Mouse (Mus musculus): ENCODE results near the gene Nphp1. TPM values are rescaled to one million over a fixed set of nuclear protein-coding genes. Genes with fewer than 3 reads are reported as not detected.

Nphp1 gene
- 0.66 TPM for polyA plus RNA-seq (2017; shearing (Covaris generic))

DNA sequence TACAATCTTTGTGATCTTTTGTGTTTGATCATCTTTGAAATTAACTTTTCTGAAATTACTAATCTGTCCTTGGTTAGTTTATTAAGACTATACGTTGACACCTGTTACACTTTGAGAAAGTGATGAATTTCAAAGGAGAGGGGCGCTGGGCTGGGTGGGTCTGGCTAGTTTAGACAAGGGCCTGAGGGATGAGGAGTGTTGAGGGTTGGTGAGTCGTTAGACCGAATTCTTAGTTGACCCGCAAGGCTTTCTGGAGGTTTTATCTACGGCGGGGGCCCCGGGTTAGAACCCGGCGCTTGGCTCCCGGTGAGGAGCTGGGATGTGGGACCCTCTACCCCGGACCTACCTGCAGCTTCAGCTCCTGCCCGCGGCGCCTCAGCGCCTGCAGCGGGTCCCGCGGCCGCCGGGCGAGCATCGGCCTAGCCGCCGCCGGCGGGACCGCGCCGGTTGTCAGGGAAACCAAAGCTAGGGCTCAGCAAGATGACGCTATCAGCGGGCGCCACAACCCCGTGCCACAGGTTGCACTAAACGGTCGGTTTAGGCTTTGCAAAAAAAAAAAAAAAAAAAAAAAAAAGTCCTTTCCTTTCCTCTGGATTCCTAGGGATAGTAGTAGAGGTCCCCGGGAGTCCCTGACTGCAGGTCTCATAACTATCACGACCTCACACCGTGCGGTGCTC is at the start of gene Nphp1:
Gene Nphp1, minus strand, starts transcription at position 458 of the 677 bp plus-strand sequence.

GRCm38 (mm10) chr2:127831401-127832102 is 42.9 kb upstream of the Nphp1 start, which contains the start of gene Bub1:
Gene Bub1 (minus strand): TSS chr2:127831865.

GRCm38 (mm10) chr2:127791919-127792603 is 3.4 kb upstream of the Nphp1 start, which contains the start of gene Mtln:
Gene Mtln (minus strand): TSS chr2:127792488.

GRCm38 (mm10) chr2:127729671-127730070 is 59.0 kb downstream of the Nphp1 start, which contains the start of gene Mall:
Gene Mall (minus strand): TSS chr2:127729932.

Other genes with a start within 250 kb of the Nphp1 start
- gene Prom2, start 247.4 kb downstream of the Nphp1 start, polyA plus RNA-seq (2017; shearing (Covaris generic)): not detected
- 3.5 TPM for gene Zfp661, start 201.8 kb downstream of the Nphp1 start, polyA plus RNA-seq (2017; shearing (Covaris generic))
- gene Mrps5, start 201.7 kb downstream of the Nphp1 start, polyA plus RNA-seq (2017; shearing (Covaris generic)): 130 TPM
- not detected for gene Mal, start 132.2 kb downstream of the Nphp1 start, polyA plus RNA-seq (2017; shearing (Covaris generic))
- not detected for gene Mall, start 59.0 kb downstream of the Nphp1 start, polyA plus RNA-seq (2017; shearing (Covaris generic))
- gene Mtln, start 3.6 kb upstream of the Nphp1 start, polyA plus RNA-seq (2017; shearing (Covaris generic)): 36.8 TPM
- gene Bub1, start 43.0 kb upstream of the Nphp1 start, polyA plus RNA-seq (2017; shearing (Covaris generic)): 3.0 TPM
- 0.94 TPM for gene Acoxl, start 50.0 kb upstream of the Nphp1 start, polyA plus RNA-seq (2017; shearing (Covaris generic))